Mouse (Mus musculus): ENCODE results near the gene Opn5.

The Opn5 gene

GRCm38 (mm10) chr17:42611295-42611694, at the start of gene Opn5:
Gene Opn5 (minus strand): TSS chr17:42611395.
- DNase-seq = no peak

- DNase-seq = peak; percentile 34
Measured at GRCm38 (mm10) chr17:42658634-42659422, 47.6 kb upstream of the Opn5 start.

GRCm38 (mm10) chr17:42643416-42643815, 32.2 kb upstream of the Opn5 start:
- no peak for DNase-seq

GRCm38 (mm10) chr17:42630206-42630605, 19.0 kb upstream of the Opn5 start:
- DNase-seq = no peak

- peak; percentile 27 for DNase-seq
Measured at GRCm38 (mm10) chr17:42613043-42613737, 2.0 kb upstream of the Opn5 start.

- no peak for DNase-seq
Measured at GRCm38 (mm10) chr17:42608270-42608669, 2.9 kb downstream of the Opn5 start.

- peak; percentile 77 for DNase-seq
Measured at GRCm38 (mm10) chr17:42602829-42603784, 8.1 kb downstream of the Opn5 start.

GRCm38 (mm10) chr17:42586486-42586885, 24.7 kb downstream of the Opn5 start:
- DNase-seq = no peak

- DNase-seq = no peak
Measured at GRCm38 (mm10) chr17:42583029-42583331, 28.2 kb downstream of the Opn5 start.

- DNase-seq = no peak
Measured at GRCm38 (mm10) chr17:42582281-42583028, 28.7 kb downstream of the Opn5 start.

- no peak for DNase-seq
Measured at GRCm38 (mm10) chr17:42580623-42581022, 30.6 kb downstream of the Opn5 start.

- no peak for DNase-seq
Measured at GRCm38 (mm10) chr17:42580196-42580595, 31.0 kb downstream of the Opn5 start.

- DNase-seq = peak; percentile 8
Measured at GRCm38 (mm10) chr17:42576671-42577168, 34.5 kb downstream of the Opn5 start.

- no peak for DNase-seq
Measured at GRCm38 (mm10) chr17:42573786-42574185, 37.4 kb downstream of the Opn5 start.

GRCm38 (mm10) chr17:42549578-42549977, 61.6 kb downstream of the Opn5 start:
- DNase-seq = no peak

GRCm38 (mm10) chr17:42530147-42530546, 81.0 kb downstream of the Opn5 start:
- no peak for DNase-seq

- DNase-seq = no peak
Measured at GRCm38 (mm10) chr17:42509356-42510262, 101.6 kb downstream of the Opn5 start.

Data from kidney, adult 18-20 months (tissue).